Comparison of ENCODE assay signal across 10 mouse cellular contexts in the genomic region with DNA sequence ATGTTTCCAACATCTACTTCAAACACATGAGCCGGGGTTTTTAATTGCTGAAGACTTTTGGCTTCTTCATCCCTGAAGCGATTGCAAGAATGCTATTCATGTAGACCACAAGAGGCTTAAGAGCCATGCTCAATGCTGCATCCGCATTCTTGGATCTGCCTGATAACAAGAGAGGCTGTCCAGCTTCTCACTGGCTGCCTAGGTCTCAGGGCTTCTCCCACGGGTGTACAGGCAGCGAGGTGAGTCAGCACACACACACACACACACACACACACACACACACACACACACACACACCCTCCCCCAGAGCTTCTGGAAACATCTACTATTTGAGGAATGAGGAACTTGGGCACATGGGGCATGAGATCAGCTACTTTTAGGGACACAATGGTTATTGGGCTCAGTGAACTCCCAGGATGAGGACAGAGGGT.
DNase-seq lines count a peak whose midpoint lies in the region; ATAC-seq lines count a peak whose summit lies in the region.
"Had no signal": no experiment of that assay in that cellular context is flagged by ENCODE, and none has a peak within 500 bp of the region (broad histone marks: within the 10 kb centered on the region; RNA-seq: fewer than 3 reads in every experiment).

No protein-coding gene starts in this region.

- H3K9me3 ChIP-seq in lung, embryonic 15.5 days = no peaks in the 10 kb centered on the region
- H3K9me3 ChIP-seq in midbrain, embryonic 10.5 days (replicated peaks) = no peaks in the 10 kb centered on the region

- peak; percentile 84; the same call in 1 of the 2 replicates for ATAC-seq in lung, embryonic 15.5 days (ENCODE audit: borderline replicate concordance, extremely low read depth, low FRiP score, low TSS enrichment)
- no peak for ATAC-seq in megakaryocyte, adult 5-6 weeks (ENCODE audit: poor library complexity, severe bottlenecking)

- peak; percentile 96 for DNase-seq in heart, adult 11 months
- DNase-seq in heart, postnatal 25 days (ENCODE audit: low spot score) = no peak
- DNase-seq in NIH3T3 (ENCODE audit: low read depth) = peak; percentile 79
- peak; percentile 38 to 43 for DNase-seq in heart, postnatal 10 days
- DNase-seq in cerebellum, adult 9-10 months = no peak
- DNase-seq in midbrain, embryonic 10.5 days (ENCODE audit: low spot score) = no peak
- DNase-seq: cerebellum, adult 18-20 months; layer of hippocampus, postnatal 36 days had no signal

- intact Hi-C loops in heart, postnatal 25 days (cut with DNase I) = no loop called here
- intact Hi-C loops in heart, postnatal 10 days (cut with DNase I) = no loop called here

- no peak overlapping the region for H3K4me2 ChIP-seq in lung, embryonic 15.5 days

- no peaks in the 10 kb centered on the region for H3K36me3 ChIP-seq in lung, embryonic 15.5 days
- no peaks in the 10 kb centered on the region for H3K36me3 ChIP-seq in midbrain, embryonic 10.5 days

- H3K4me1 ChIP-seq in lung, embryonic 15.5 days = peaks cover 24% of the 10 kb centered on the region
- peaks cover 15% of the 10 kb centered on the region for H3K4me1 ChIP-seq in midbrain, embryonic 10.5 days

- peak overlapping the region; percentile 73 for H3K27ac ChIP-seq in lung, embryonic 15.5 days
- H3K27ac ChIP-seq in midbrain, embryonic 10.5 days (replicated peaks) = no peak overlapping the region

- H3K4me3 ChIP-seq in lung, embryonic 15.5 days = no peak overlapping the region
- no peak overlapping the region for H3K4me3 ChIP-seq in midbrain, embryonic 10.5 days

- H3K27me3 ChIP-seq in lung, embryonic 15.5 days = no peaks in the 10 kb centered on the region
- H3K27me3 ChIP-seq in midbrain, embryonic 10.5 days (ENCODE audit: low read depth, poor library complexity, severe bottlenecking) = no peaks in the 10 kb centered on the region

- H3K9ac ChIP-seq in lung, embryonic 15.5 days = no peak overlapping the region

- 48% methylated on average over 5 of the region's 5 CpGs for WGBS in lung, embryonic 15.5 days
- 67% methylated on average over 5 of the region's 5 CpGs for WGBS in midbrain, embryonic 10.5 days

Comparison
In these comparisons a context has a peak if more than half of its experiments do, and no peak if none do; other contexts are left out.
1. DNase-seq: peak in heart, adult 11 months (single experiment), NIH3T3 (single experiment) and heart, postnatal 10 days (2 of 2); none in heart, postnatal 25 days (single experiment), cerebellum, adult 9-10 months (single experiment) and midbrain, embryonic 10.5 days (single experiment).